ENCODE assay signal across 10 mouse cellular contexts in genomic region chr11:113296162-113296561, GRCm38 (mm10).
DNase-seq lines count a peak whose midpoint lies in the region; ATAC-seq and TF ChIP-seq lines count a peak whose summit lies in the region.
"Had no signal": no experiment of that assay in that cellular context is flagged by ENCODE, and none has a peak within 500 bp of the region (broad histone marks: within the 10 kb centered on the region; RNA-seq: fewer than 3 reads in every experiment).

No protein-coding gene starts in this region.

- DNase-seq in forebrain, embryonic 10.5 days (ENCODE audit: extremely low spot score, low spot score), result peak; percentile 81
- DNase-seq in c-Kit-positive CD71-positive TER-119-positive erythroid progenitor cells, embryonic 14.5 days (ENCODE audit: low spot score), result peak; percentile 6
- peak; percentile 75 for DNase-seq in forelimb bud, embryonic 11.5 days (ENCODE audit: low read depth, low spot score)
- DNase-seq in layer of hippocampus, postnatal 10 days (ENCODE audit: low spot score in 2 of 2), result peak; percentile 94

- H3K27ac ChIP-seq in forebrain, embryonic 10.5 days, result peak overlapping the region; percentile 41; the same call in 1 of the 2 replicates
- H3K27ac ChIP-seq in forebrain, embryonic 13.5 days, result no peak overlapping the region
- H3K27ac ChIP-seq in testis, adult 2 months (ENCODE audit: control insufficient read depth, insufficient read depth, low read depth, low read length), result no peak overlapping the region

- ATAC-seq in forebrain, embryonic 13.5 days, result no peak
- peak; percentile 76 for ATAC-seq in megakaryocyte progenitor cell, adult 5-6 weeks (replicated peaks; ENCODE audit: poor library complexity)

- 42% methylated on average over 7 of the region's 7 CpGs for WGBS in forebrain, embryonic 10.5 days
- WGBS in forebrain, embryonic 13.5 days, result 28% methylated on average over 7 of the region's 7 CpGs

- no peaks in the 10 kb centered on the region; the same call in 1 of the 2 replicates for H3K27me3 ChIP-seq in forebrain, embryonic 10.5 days (ENCODE audit: poor library complexity, severe bottlenecking)
- no peaks in the 10 kb centered on the region for H3K27me3 ChIP-seq in forebrain, embryonic 13.5 days
- H3K27me3 ChIP-seq in E14TG2a.4 (ENCODE audit: insufficient read depth, low read length), result peaks cover 2% of the 10 kb centered on the region; the same call in 1 of the 2 replicates
- H3K27me3 ChIP-seq in testis, adult 2 months (ENCODE audit: control insufficient read depth, insufficient read depth, low read length), result no peaks in the 10 kb centered on the region
- H3K27me3 ChIP-seq: limb, embryonic 12.5 days had no signal

- H3K4me2 ChIP-seq in forebrain, embryonic 13.5 days, result no peak overlapping the region

- H3K4me3 ChIP-seq in forebrain, embryonic 10.5 days, result no peak overlapping the region
- H3K4me3 ChIP-seq in forebrain, embryonic 13.5 days, result no peak overlapping the region
- H3K4me3 ChIP-seq in E14TG2a.4 (replicated peaks; ENCODE audit: low read length), result no peak overlapping the region
- no peak overlapping the region for H3K4me3 ChIP-seq in testis, adult 2 months (ENCODE audit: control insufficient read depth, low read depth, low read length)
- H3K4me3 ChIP-seq: limb, embryonic 12.5 days had no signal

- H3K9ac ChIP-seq in forebrain, embryonic 13.5 days, result no peak overlapping the region

- TF ChIP-seq POLR2A in testis, adult 2 months (IDR thresholded peaks at IDR 0.05; ENCODE audit: control insufficient read depth, low read depth, low read length), result no peak

- H3K36me3 ChIP-seq in forebrain, embryonic 10.5 days (replicated peaks), result no peaks in the 10 kb centered on the region
- no peaks in the 10 kb centered on the region for H3K36me3 ChIP-seq in forebrain, embryonic 13.5 days (ENCODE audit: poor library complexity, severe bottlenecking)
- H3K36me3 ChIP-seq in E14TG2a.4 (ENCODE audit: insufficient read depth, low read length), result no peaks in the 10 kb centered on the region
- H3K36me3 ChIP-seq in testis, adult 2 months (ENCODE audit: control insufficient read depth, insufficient read depth, low read length), result no peaks in the 10 kb centered on the region
- H3K36me3 ChIP-seq: G1E; limb, embryonic 12.5 days had no signal

- TF ChIP-seq CTCF in E14TG2a.4 (conservative IDR thresholded peaks at IDR 0.05; ENCODE audit: low read length), result peak; percentile 75
- peak; percentile 78 for TF ChIP-seq CTCF in testis, adult 2 months (IDR thresholded peaks at IDR 0.05; ENCODE audit: control insufficient read depth, insufficient read depth, insufficient replicate concordance, low read depth, low read length)

- no peaks in the 10 kb centered on the region for H3K9me3 ChIP-seq in forebrain, embryonic 10.5 days
- no peaks in the 10 kb centered on the region for H3K9me3 ChIP-seq in forebrain, embryonic 13.5 days (replicated peaks)
- H3K9me3 ChIP-seq in E14TG2a.4 (ENCODE audit: low read length), result peaks cover 7% of the 10 kb centered on the region; the same call in 1 of the 2 replicates
- H3K9me3 ChIP-seq: limb, embryonic 12.5 days had no signal

- peaks cover 62% of the 10 kb centered on the region for H3K4me1 ChIP-seq in forebrain, embryonic 10.5 days
- H3K4me1 ChIP-seq in forebrain, embryonic 13.5 days, result peaks cover 50% of the 10 kb centered on the region
- peaks cover 21% of the 10 kb centered on the region for H3K4me1 ChIP-seq in E14TG2a.4 (replicated peaks; ENCODE audit: low read depth, low read length)
- H3K4me1 ChIP-seq in testis, adult 2 months (ENCODE audit: control insufficient read depth, insufficient read depth, low read length), result peaks cover 10% of the 10 kb centered on the region

Comparison
In these comparisons a context has a peak if more than half of its experiments do, and no peak if none do; other contexts are left out.
1. DNase-seq: peak in every context shown above with its lines; median percentile 94 in layer of hippocampus, postnatal 10 days; 81 in forebrain, embryonic 10.5 days; 75 in forelimb bud, embryonic 11.5 days; 6 in c-Kit-positive CD71-positive TER-119-positive erythroid progenitor cells, embryonic 14.5 days.